Mouse (Mus musculus) intestine, embryonic 16.5 days (tissue): ENCODE measurements at regions not wholly inside any gene's neighbourhood (a gene's known extent, or its start where the extent isn't known, plus 50 kb on each side); places are given as distances from the start of the nearest gene placed in this dataset.

Source experiments
- ATAC-seq: fragments of 200-750 bp; cut with Nextera tagmentation; 2 replicates; pipeline ENCODE4 v1.8.0; 2017; ENCODE audit warnings: moderate TSS enrichment, moderate library complexity
- H3K27ac ChIP-seq: fragments of 300-500 bp; sonication (generic); 2 replicates; pipeline ENCODE4 v1.5.1; 2014; ENCODE audit warnings: mild to moderate bottlenecking, low read length
- H3K27me3 ChIP-seq: fragments of 300-500 bp; sonication (generic); replicated peaks from 2 replicates; pipeline ENCODE4 v1.6.1; 2014; ENCODE audit warnings: low read length, control low read depth, mixed read lengths; ENCODE audit not compliant: control insufficient read depth, insufficient read depth
- H3K36me3 ChIP-seq: fragments of 300-500 bp; sonication (generic); 2 replicates; pipeline ENCODE4 v1.6.1; 2014; ENCODE audit warnings: low read length, control low read depth; ENCODE audit not compliant: control insufficient read depth, insufficient read depth
- H3K4me1 ChIP-seq: fragments of 300-500 bp; sonication (generic); 2 replicates; pipeline ENCODE4 v1.6.1; 2014; ENCODE audit warnings: low read length, control low read depth, mixed read lengths; ENCODE audit not compliant: control insufficient read depth, insufficient read depth
- H3K4me2 ChIP-seq: fragments of 300-500 bp; sonication (generic); 2 replicates; pipeline ENCODE4 v1.6.1; 2014; ENCODE audit warnings: low read depth, low read length, control low read depth
- H3K4me3 ChIP-seq: fragments of 300-500 bp; sonication (generic); 2 replicates; pipeline ENCODE4 v1.5.1; 2014; ENCODE audit warnings: mild to moderate bottlenecking, low read length
- H3K9ac ChIP-seq: fragments of 300-500 bp; sonication (generic); 2 replicates; pipeline ENCODE4 v1.6.1; 2014; ENCODE audit warnings: low read depth, low read length
- H3K9me3 ChIP-seq: fragments of 300-500 bp; sonication (generic); 2 replicates; pipeline ENCODE4 v1.6.1; 2016; ENCODE audit warnings: low read length, control low read depth; ENCODE audit not compliant: control insufficient read depth
- WGBS: fragments of 180-500 bp; shearing (Covaris S2); extraction: QIAGEN DNeasy Blood & Tissue Kit; methylation state at CpG from one replicate; pipeline ENCODE4 v1.1.7; 2014; 5-methylcytosine and 5-hydroxymethylcytosine counted together

- H3K9me3 ChIP-seq, result no peaks in the 10 kb centered on the region
- H3K4me3 ChIP-seq, result no peak overlapping the region
- ATAC-seq, result no peak
- H3K9ac ChIP-seq, result no peak overlapping the region
- H3K4me1 ChIP-seq, result no peaks in the 10 kb centered on the region
- H3K27ac ChIP-seq, result no peak overlapping the region
- no peaks in the 10 kb centered on the region for H3K27me3 ChIP-seq
- no peaks in the 10 kb centered on the region for H3K36me3 ChIP-seq
- H3K4me2 ChIP-seq, result no peak overlapping the region
- WGBS, result 81% methylated on average over 3 of the region's 3 CpGs
Observed at GRCm38 (mm10) chr14:90246042-90246441, 1774.8 kb upstream of the Pcdh20 start.

GRCm38 (mm10) chr14:90232661-90233060 lies 1761.5 kb upstream of the Pcdh20 start:
- Histone ChIP-seq H3K4me3 (no peak overlapping the region), H3K9me3 (no peaks in the 10 kb centered on the region), H3K36me3 (no peaks in the 10 kb centered on the region), H3K4me1 (no peaks in the 10 kb centered on the region), H3K27me3 (no peaks in the 10 kb centered on the region), H3K9ac (no peak overlapping the region), H3K27ac (no peak overlapping the region), H3K4me2 (no peak overlapping the region)
- no peak for ATAC-seq
- WGBS, result 82% methylated on average over 5 of the region's 5 CpGs

DNA sequence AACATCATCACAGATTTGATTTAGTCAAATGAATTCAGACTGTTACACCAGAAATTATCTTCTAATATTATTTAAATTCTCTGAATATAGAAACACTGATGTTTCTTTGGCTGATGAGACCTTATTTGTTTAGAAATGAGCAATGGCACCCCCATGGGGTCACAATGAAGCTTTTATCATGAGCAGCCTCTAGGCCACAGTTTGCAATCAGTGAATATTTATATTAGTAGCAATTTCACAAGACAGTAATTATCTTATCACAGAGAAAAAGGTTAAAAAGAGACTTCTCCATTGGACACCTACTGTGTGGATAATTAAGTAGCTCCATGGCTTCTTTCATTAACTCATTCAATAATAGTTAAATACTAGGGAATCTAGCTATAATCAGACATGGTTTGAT lies 1729.1 kb upstream of the Pcdh20 start:
- Histone ChIP-seq H3K4me2 (no peak overlapping the region), H3K4me3 (no peak overlapping the region), H3K4me1 (no peaks in the 10 kb centered on the region), H3K27ac (no peak overlapping the region), H3K27me3 (no peaks in the 10 kb centered on the region), H3K9me3 (no peaks in the 10 kb centered on the region), H3K36me3 (no peaks in the 10 kb centered on the region), H3K9ac (no peak overlapping the region)
- no peak for ATAC-seq

DNA sequence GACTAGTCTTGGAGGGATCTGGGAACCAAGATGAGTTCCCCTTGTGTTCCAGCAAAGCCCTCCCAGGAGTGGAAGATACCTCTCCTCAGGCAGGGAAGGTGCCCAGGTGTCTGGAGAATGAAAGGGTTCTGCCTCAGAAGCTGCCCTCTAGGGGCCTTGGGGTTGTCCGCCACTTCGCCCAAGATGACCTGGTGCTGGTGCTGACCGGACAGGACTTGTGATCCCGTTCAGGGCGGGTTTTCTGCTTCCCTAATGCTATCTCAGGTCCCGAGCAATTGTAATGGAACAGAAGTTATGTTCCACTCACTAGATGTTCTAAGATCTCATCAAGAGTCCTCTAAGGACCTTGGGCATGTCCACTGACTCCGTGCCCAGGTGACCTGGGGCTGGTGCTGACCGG lies 1726.6 kb upstream of the Pcdh20 start:
- Histone ChIP-seq H3K4me2 (no peak overlapping the region), H3K9ac (no peak overlapping the region), H3K36me3 (no peaks in the 10 kb centered on the region), H3K9me3 (no peaks in the 10 kb centered on the region), H3K27me3 (no peaks in the 10 kb centered on the region), H3K4me3 (no peak overlapping the region), H3K27ac (no peak overlapping the region), H3K4me1 (no peaks in the 10 kb centered on the region)
- WGBS, result 91% methylated on average over 8 of the region's 8 CpGs
- no peak for ATAC-seq

- Histone ChIP-seq H3K9me3 (no peaks in the 10 kb centered on the region), H3K27ac (no peak overlapping the region), H3K27me3 (no peaks in the 10 kb centered on the region), H3K4me1 (no peaks in the 10 kb centered on the region), H3K9ac (no peak overlapping the region), H3K36me3 (no peaks in the 10 kb centered on the region), H3K4me2 (no peak overlapping the region), H3K4me3 (no peak overlapping the region)
- no peak for ATAC-seq
- 94% methylated on average over 3 of the region's 3 CpGs for WGBS
Observed at GRCm38 (mm10) chr14:90172729-90173128, 1701.5 kb upstream of the Pcdh20 start.
